Mouse (Mus musculus): ENCODE results near the gene Glis1.

DNA sequence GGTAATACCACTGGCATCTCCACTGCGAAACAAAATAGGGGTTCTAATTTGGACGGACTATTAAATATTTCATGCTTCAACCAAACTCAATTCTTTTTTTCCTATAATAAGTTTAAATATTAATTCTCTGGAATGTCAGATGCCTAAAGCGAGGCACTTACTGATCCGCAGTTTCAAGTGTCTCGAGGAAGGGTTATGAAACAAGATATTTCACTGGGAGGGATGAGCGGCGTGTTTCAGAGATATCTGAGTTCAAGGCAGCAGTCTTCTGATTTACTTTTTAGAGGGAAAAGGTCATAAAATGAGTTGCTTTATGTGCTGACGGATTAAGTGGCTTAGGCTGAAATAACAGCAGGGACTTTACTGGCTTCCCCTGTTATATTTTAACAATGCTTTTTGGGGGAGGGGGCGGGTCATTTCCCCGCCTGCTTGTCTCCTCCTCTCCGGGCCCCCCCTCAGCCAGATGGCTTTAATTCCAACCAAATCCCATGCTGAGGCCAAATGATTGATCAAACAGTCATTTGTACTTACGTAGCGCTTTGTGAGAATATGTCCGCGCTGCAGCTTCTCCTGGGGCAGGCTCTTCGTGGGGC is 8.6 kb downstream of the Glis1 start:
- TF ChIP-seq CTCF (IDR thresholded peaks at IDR 0.05; ENCODE audit: control insufficient read depth, insufficient read depth, insufficient read length) (no peak), CEBPB (IDR thresholded peaks at IDR 0.05; ENCODE audit: low read depth) (no peak), MYOD1 (IDR thresholded peaks at IDR 0.05; ENCODE audit: control insufficient read depth, insufficient read length, low read depth) (no peak)
